Mouse (Mus musculus) hindbrain, embryonic 11.5 days (tissue): ENCODE results near the gene Gm12355. TPM values are rescaled to one million over a fixed set of nuclear protein-coding genes. Genes with fewer than 3 reads are reported as not detected.

Experiments
- ATAC-seq: fragments of 200-750 bp; cut with Nextera tagmentation; 2 replicates; pipeline ENCODE4 v1.8.0; 2017; ENCODE audit warnings: mild to moderate bottlenecking, moderate TSS enrichment, moderate library complexity; ENCODE audit not compliant: low FRiP score
- DNase-seq: peaks from one replicate; pipeline ENCODE4 v3.0.0-alpha.2; 2015; ENCODE audit warnings: low spot score
- H3K27ac ChIP-seq: fragments of 300-500 bp; sonication (generic); 2 replicates; pipeline ENCODE4 v1.5.1; 2014; ENCODE audit warnings: mild to moderate bottlenecking, low read depth, low read length
- H3K27me3 ChIP-seq: fragments of 300-500 bp; sonication (generic); 2 replicates; pipeline ENCODE4 v1.6.1; 2014; ENCODE audit warnings: mild to moderate bottlenecking, low read length, moderate library complexity, mixed read lengths; ENCODE audit not compliant: control insufficient read depth, insufficient read depth
- H3K36me3 ChIP-seq: fragments of 300-500 bp; sonication (generic); 2 replicates; pipeline ENCODE4 v1.6.1; 2014; ENCODE audit warnings: mild to moderate bottlenecking, low read length, moderate library complexity, mixed read lengths; ENCODE audit not compliant: control insufficient read depth, insufficient read depth
- H3K4me1 ChIP-seq: fragments of 300-500 bp; sonication (generic); replicated peaks from 2 replicates; pipeline ENCODE4 v1.6.1; 2014; ENCODE audit warnings: low read length, mixed read lengths; ENCODE audit not compliant: control insufficient read depth, insufficient read depth
- H3K4me2 ChIP-seq: fragments of 300-500 bp; sonication (generic); replicated peaks from 2 replicates; pipeline ENCODE4 v1.6.1; 2014; ENCODE audit warnings: mild to moderate bottlenecking, low read depth, low read length
- H3K4me3 ChIP-seq: fragments of 300-500 bp; sonication (generic); 2 replicates; pipeline ENCODE4 v1.5.1; 2014; ENCODE audit warnings: low read depth, low read length
- H3K9ac ChIP-seq: fragments of 300-500 bp; sonication (generic); 2 replicates; pipeline ENCODE4 v1.6.1; 2014; ENCODE audit warnings: low read depth, low read length
- H3K9me3 ChIP-seq: fragments of 300-500 bp; sonication (generic); 2 replicates; pipeline ENCODE4 v1.6.1; 2016; ENCODE audit warnings: low read length; ENCODE audit not compliant: control insufficient read depth
- WGBS: fragments of 180-500 bp; shearing (Covaris S2); extraction: QIAGEN DNeasy Blood & Tissue Kit; methylation state at CpG from one replicate; pipeline ENCODE4 v1.1.7; 2014; 5-methylcytosine and 5-hydroxymethylcytosine counted together
- polyA plus RNA-seq: library from polyadenylated mRNA; unstranded; fragments of >200 nt; fragmentation: Nextera tagmentation; extraction: Ambion mirVana; gene quantifications from 2 replicates; pipeline ENCODE4 v1.2.1, GENCODE M21; 2014

Gene Gm12355
- polyA plus RNA-seq, 1 experiment from 2014 or later, result 1.8 TPM

GRCm38 (mm10) chr11:98597991-98598390, 27.5 kb downstream of the Gm12355 start, which contains the start of gene Lrrc3c:
Gene Lrrc3c, plus strand, starts transcription at chr11:98598291.
- Histone ChIP-seq H3K27me3 (0 out of 2 replicates have a peak, but pooled peaks cover 5% of the 10 kb centered on the region), H3K4me1 (no peaks in the 10 kb centered on the region), H3K9me3 (no peaks in the 10 kb centered on the region), H3K36me3 (no peaks in the 10 kb centered on the region), H3K9ac (no peak within 1 kb of the TSS), H3K4me2 (no peak within 1 kb of the TSS), H3K27ac (no peak within 1 kb of the TSS), H3K4me3 (no peak within 1 kb of the TSS)
- DNase-seq, result no peak
- ATAC-seq, result no peak
- WGBS, result 89% methylated on average over 8 of the region's 8 CpGs

GRCm38 (mm10) chr11:98597363-98597762, 28.1 kb downstream of the Gm12355 start:
- no peak overlapping the region for H3K4me3 ChIP-seq
- H3K9me3 ChIP-seq, result no peaks in the 10 kb centered on the region
- H3K4me1 ChIP-seq, result no peaks in the 10 kb centered on the region
- ATAC-seq (no peak), DNase-seq (peak; percentile 74)
- H3K27me3 ChIP-seq, result 0 out of 2 replicates have a peak, but pooled peaks cover 5% of the 10 kb centered on the region
- H3K4me2 ChIP-seq, result no peak overlapping the region
- H3K9ac ChIP-seq, result no peak overlapping the region
- H3K36me3 ChIP-seq, result no peaks in the 10 kb centered on the region
- WGBS, result 39% methylated on average over 6 of the region's 6 CpGs
- no peak overlapping the region for H3K27ac ChIP-seq

GRCm38 (mm10) chr11:98595955-98596354, 29.5 kb downstream of the Gm12355 start:
- Histone ChIP-seq H3K9me3 (no peaks in the 10 kb centered on the region), H3K4me2 (no peak overlapping the region), H3K9ac (no peak overlapping the region), H3K36me3 (no peaks in the 10 kb centered on the region), H3K27ac (no peak overlapping the region), H3K27me3 (0 out of 2 replicates have a peak, but pooled peaks cover 5% of the 10 kb centered on the region), H3K4me3 (no peak overlapping the region), H3K4me1 (no peaks in the 10 kb centered on the region)
- ATAC-seq (no peak), DNase-seq (no peak)
- 74% methylated on average over 3 of the region's 3 CpGs for WGBS

- H3K27ac ChIP-seq, result no peak overlapping the region
- no peaks in the 10 kb centered on the region for H3K36me3 ChIP-seq
- H3K9ac ChIP-seq, result no peak overlapping the region
- H3K4me3 ChIP-seq, result no peak overlapping the region
- 0 out of 2 replicates have a peak, but pooled peaks cover 5% of the 10 kb centered on the region for H3K27me3 ChIP-seq
- no peaks in the 10 kb centered on the region for H3K4me1 ChIP-seq
- WGBS, result 75% methylated on average over 10 of the region's 10 CpGs
- DNase-seq (no peak), ATAC-seq (no peak)
- H3K4me2 ChIP-seq, result no peak overlapping the region
- no peaks in the 10 kb centered on the region for H3K9me3 ChIP-seq
These were observed 30.0 kb downstream of the Gm12355 start for GRCm38 (mm10) chr11:98595473-98595872.

GRCm38 (mm10) chr11:98595021-98595420, 30.4 kb downstream of the Gm12355 start:
- Histone ChIP-seq H3K4me2 (no peak overlapping the region), H3K4me1 (no peaks in the 10 kb centered on the region), H3K27me3 (0 out of 2 replicates have a peak, but pooled peaks cover 5% of the 10 kb centered on the region), H3K36me3 (no peaks in the 10 kb centered on the region), H3K9me3 (no peaks in the 10 kb centered on the region), H3K9ac (no peak overlapping the region), H3K27ac (no peak overlapping the region), H3K4me3 (no peak overlapping the region)
- ATAC-seq, result no peak
- DNase-seq, result no peak
- WGBS, result 84% methylated on average over 6 of the region's 6 CpGs

GRCm38 (mm10) chr11:98590548-98591445, 34.7 kb downstream of the Gm12355 start:
- Histone ChIP-seq H3K9me3 (no peaks in the 10 kb centered on the region), H3K4me3 (no peak overlapping the region), H3K27me3 (no peaks in the 10 kb centered on the region), H3K36me3 (no peaks in the 10 kb centered on the region), H3K27ac (no peak overlapping the region), H3K9ac (no peak overlapping the region), H3K4me1 (peaks cover 7% of the 10 kb centered on the region), H3K4me2 (no peak overlapping the region)
- DNase-seq (peak; percentile 14), ATAC-seq (no peak)
- 76% methylated on average over 19 of the region's 19 CpGs for WGBS

- 88% methylated on average over 8 of the region's 8 CpGs for WGBS
- H3K4me1 ChIP-seq, result peaks cover 12% of the 10 kb centered on the region
- H3K9ac ChIP-seq, result no peak overlapping the region
- no peaks in the 10 kb centered on the region for H3K27me3 ChIP-seq
- H3K36me3 ChIP-seq, result no peaks in the 10 kb centered on the region
- H3K4me2 ChIP-seq, result no peak overlapping the region
- no peak for ATAC-seq
- no peak overlapping the region for H3K27ac ChIP-seq
- no peaks in the 10 kb centered on the region for H3K9me3 ChIP-seq
- no peak for DNase-seq
- H3K4me3 ChIP-seq, result no peak overlapping the region
These were observed 36.2 kb downstream of the Gm12355 start for GRCm38 (mm10) chr11:98589306-98589705.

GRCm38 (mm10) chr11:98588833-98589281, 36.6 kb downstream of the Gm12355 start:
- DNase-seq (no peak), ATAC-seq (no peak)
- Histone ChIP-seq H3K27ac (no peak overlapping the region), H3K36me3 (no peaks in the 10 kb centered on the region), H3K4me2 (no peak overlapping the region), H3K4me3 (no peak overlapping the region), H3K9ac (no peak overlapping the region), H3K27me3 (no peaks in the 10 kb centered on the region), H3K4me1 (peaks cover 12% of the 10 kb centered on the region), H3K9me3 (no peaks in the 10 kb centered on the region)
- 67% methylated on average over 6 of the region's 6 CpGs for WGBS
